Mouse (Mus musculus): ENCODE measurements around the gene Cutal.

Cutal gene

GRCm38 (mm10) chr2:34915103-34915502 is 40.9 kb downstream of the Cutal start:
- no peak for DNase-seq (ENCODE audit: low read depth)

GRCm38 (mm10) chr2:34920144-34920543 is 45.9 kb downstream of the Cutal start:
- DNase-seq (ENCODE audit: low read depth) = no peak

- DNase-seq (ENCODE audit: low read depth) = no peak
These were observed 48.5 kb downstream of the Cutal start for GRCm38 (mm10) chr2:34922729-34923128.

- DNase-seq (ENCODE audit: low read depth) = no peak
These were observed 53.1 kb downstream of the Cutal start for GRCm38 (mm10) chr2:34927320-34927719.

- no peak for DNase-seq (ENCODE audit: low read depth)
These were observed 63.3 kb downstream of the Cutal start for GRCm38 (mm10) chr2:34937460-34937859.

- DNase-seq (ENCODE audit: low read depth) = peak; percentile 90
These were observed 64.3 kb downstream of the Cutal start for GRCm38 (mm10) chr2:34938269-34939208.

GRCm38 (mm10) chr2:34940246-34940645 is 66.0 kb downstream of the Cutal start:
- no peak for DNase-seq (ENCODE audit: low read depth)

GRCm38 (mm10) chr2:34941061-34941675 is 67.0 kb downstream of the Cutal start:
- peak; percentile 52 for DNase-seq (ENCODE audit: low read depth)
